Mouse (Mus musculus) G1E-ER4 (cell line): ENCODE results near the gene Zmiz1. TPM values are rescaled to one million over a fixed set of nuclear protein-coding genes. Genes with fewer than 3 reads are reported as not detected.

Experiments used
- GATA1 ChIP-seq: IDR thresholded peaks from one replicate; pipeline ENCODE4 v1.8.0; 2012; ENCODE audit warnings: low read length, inconsistent platforms
- polyA plus RNA-seq: library from polyadenylated mRNA; stranded (reverse); fragments of >175 nt; gene quantifications from 2 replicates; pipeline ENCODE4 v1.2.3, GENCODE M21; 2012

Zmiz1 gene
- polyA plus RNA-seq, 1 experiment, result not detected

- no peak for TF ChIP-seq GATA1
Observed at GRCm38 (mm10) chr14:25509450-25510129, 50.6 kb downstream of the Zmiz1 start.

GRCm38 (mm10) chr14:25510362-25510761 is 51.4 kb downstream of the Zmiz1 start:
- TF ChIP-seq GATA1, result no peak

- TF ChIP-seq GATA1, result no peak
Observed at GRCm38 (mm10) chr14:25510987-25511386, 52.0 kb downstream of the Zmiz1 start.

GRCm38 (mm10) chr14:25511564-25511963 is 52.6 kb downstream of the Zmiz1 start:
- TF ChIP-seq GATA1, result no peak

- TF ChIP-seq GATA1, result no peak
Observed at GRCm38 (mm10) chr14:25511967-25512366, 53.0 kb downstream of the Zmiz1 start.

GRCm38 (mm10) chr14:25512803-25513202 is 53.8 kb downstream of the Zmiz1 start:
- no peak for TF ChIP-seq GATA1

GRCm38 (mm10) chr14:25513496-25513895 is 54.5 kb downstream of the Zmiz1 start:
- no peak for TF ChIP-seq GATA1

GRCm38 (mm10) chr14:25514943-25515512 is 56.0 kb downstream of the Zmiz1 start:
- no peak for TF ChIP-seq GATA1

- no peak for TF ChIP-seq GATA1
Observed at GRCm38 (mm10) chr14:25515924-25516323, 56.9 kb downstream of the Zmiz1 start.

- TF ChIP-seq GATA1, result no peak
Observed at GRCm38 (mm10) chr14:25516640-25517591, 57.9 kb downstream of the Zmiz1 start.

- no peak for TF ChIP-seq GATA1
Observed at GRCm38 (mm10) chr14:25518645-25519044, 59.7 kb downstream of the Zmiz1 start.

- TF ChIP-seq GATA1, result no peak
Observed at GRCm38 (mm10) chr14:25519656-25520055, 60.7 kb downstream of the Zmiz1 start.

GRCm38 (mm10) chr14:25520589-25520988 is 61.6 kb downstream of the Zmiz1 start:
- TF ChIP-seq GATA1, result no peak

GRCm38 (mm10) chr14:25520991-25521390 is 62.0 kb downstream of the Zmiz1 start:
- TF ChIP-seq GATA1, result no peak

- no peak for TF ChIP-seq GATA1
Observed at GRCm38 (mm10) chr14:25521500-25521899, 62.5 kb downstream of the Zmiz1 start.

- no peak for TF ChIP-seq GATA1
Observed at GRCm38 (mm10) chr14:25522415-25522814, 63.4 kb downstream of the Zmiz1 start.
